Mouse (Mus musculus): ENCODE measurements around the gene Galnt14. TPM values are rescaled to one million over a fixed set of nuclear protein-coding genes. Genes with fewer than 3 reads are reported as not detected.

Galnt14 gene
- polyA plus RNA-seq, 1 experiment = not detected

DNA sequence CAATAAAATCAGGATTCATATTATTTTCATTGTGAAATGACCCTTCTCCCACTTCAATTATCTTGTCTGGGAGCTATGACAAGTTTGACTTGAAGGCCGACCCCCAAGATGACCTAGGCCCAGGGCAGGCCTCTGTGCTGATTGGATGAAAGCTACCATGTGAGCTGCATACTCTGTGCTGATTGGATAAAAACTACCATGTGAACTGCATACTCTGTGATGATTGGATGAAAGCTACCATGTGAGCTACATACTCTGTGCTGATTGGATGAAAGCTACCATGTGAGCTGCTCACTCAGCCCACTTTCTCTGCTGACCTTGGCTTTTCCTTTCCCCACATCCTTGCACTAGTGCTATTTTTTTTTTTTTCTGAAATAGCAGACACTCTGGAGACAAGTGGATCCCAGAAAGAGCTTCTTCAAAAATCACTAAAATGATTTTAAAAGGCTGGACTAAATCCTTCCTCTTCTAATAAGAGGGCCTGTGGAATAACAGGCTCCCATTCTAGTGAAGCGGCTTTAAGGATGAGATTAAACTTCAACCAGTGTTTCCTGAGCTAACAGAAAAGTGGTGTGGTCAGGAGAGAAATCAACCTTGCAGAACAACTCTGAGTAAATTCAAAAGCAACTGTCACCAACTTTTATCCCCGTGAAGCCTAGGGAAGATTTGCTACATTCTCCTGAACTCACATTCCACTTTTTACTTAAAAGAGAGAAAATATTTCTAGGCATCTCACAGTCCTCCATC is 15.9 kb downstream of the Galnt14 start:
- no peaks in the 10 kb centered on the region for H3K4me1 ChIP-seq (ENCODE audit: control insufficient read depth, insufficient read depth, insufficient read length, low read length)

DNA sequence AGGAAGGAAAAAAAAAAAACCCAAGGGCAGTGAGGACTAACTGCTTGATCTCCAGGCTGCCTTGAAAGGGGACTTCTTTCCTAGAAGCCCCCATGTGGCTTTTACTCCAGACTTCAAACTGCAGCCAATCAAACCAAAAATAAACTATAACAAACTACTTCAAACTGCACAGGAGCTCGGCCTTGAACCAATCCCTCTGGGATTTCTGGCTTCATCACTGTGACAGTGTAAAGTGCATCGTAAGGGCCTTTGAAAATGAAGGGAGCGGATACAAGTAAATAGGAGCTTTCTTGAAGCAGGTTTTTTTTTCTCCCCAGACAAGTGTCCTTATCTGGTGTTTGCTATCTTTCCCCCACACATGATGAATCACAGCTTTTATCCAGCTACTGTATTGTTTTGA is 22.0 kb downstream of the Galnt14 start:
- Histone ChIP-seq H3K4me3 (ENCODE audit: insufficient read depth, low read depth, low read length) (no peak overlapping the region), H3K27ac (replicated peaks; ENCODE audit: low read depth, low read length) (no peak overlapping the region), H3K4me1 (ENCODE audit: control insufficient read depth, insufficient read depth, insufficient read length, low read length) (no peaks in the 10 kb centered on the region)

More for the DNA sequence above, 15.9 kb downstream of the Galnt14 start:
- no peak overlapping the region for H3K4me3 ChIP-seq (ENCODE audit: insufficient read depth, low read depth, low read length)
- no peak overlapping the region for H3K27ac ChIP-seq (replicated peaks; ENCODE audit: low read depth, low read length)

DNA sequence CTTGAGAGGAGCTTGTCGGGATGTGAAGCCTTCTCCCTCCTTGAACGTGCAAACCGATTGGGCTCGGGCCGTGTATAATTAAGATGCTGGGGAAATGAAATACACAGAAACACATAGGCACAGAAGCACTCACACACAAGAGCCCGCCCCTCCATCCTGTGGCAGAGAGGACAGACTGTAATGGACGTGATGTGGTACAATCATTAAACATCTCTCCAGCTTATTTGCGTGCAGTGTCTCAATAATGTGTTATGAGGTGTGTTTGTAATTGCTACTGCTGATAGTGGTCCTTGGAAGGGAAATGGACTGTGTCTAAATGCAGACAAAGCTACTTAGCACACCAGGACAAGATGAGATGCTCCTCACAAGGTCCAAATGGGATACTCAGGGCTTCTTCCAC is 24.0 kb downstream of the Galnt14 start:
- no peak overlapping the region for H3K27ac ChIP-seq (replicated peaks; ENCODE audit: low read depth, low read length)
- no peak overlapping the region for H3K4me3 ChIP-seq (ENCODE audit: insufficient read depth, low read depth, low read length)
- no peaks in the 10 kb centered on the region for H3K4me1 ChIP-seq (ENCODE audit: control insufficient read depth, insufficient read depth, insufficient read length, low read length)

DNA sequence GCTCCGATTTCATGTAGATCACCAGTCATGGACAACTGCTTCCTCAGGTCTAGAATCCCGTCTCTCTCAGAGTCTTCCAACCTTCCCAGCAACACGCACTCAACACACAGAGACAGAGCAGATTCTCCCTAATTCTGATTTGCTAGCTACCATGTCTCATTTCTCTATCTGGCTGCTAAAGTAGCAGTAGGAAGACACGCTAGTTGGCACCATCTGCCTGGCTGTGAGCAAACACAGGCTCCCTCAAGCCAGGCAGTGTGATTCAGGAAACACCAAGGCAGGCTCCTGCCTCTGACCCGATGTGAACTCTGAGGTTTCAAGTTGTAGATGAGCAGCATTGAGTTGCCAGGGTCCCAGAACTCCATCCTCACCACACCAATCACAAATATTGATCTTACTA is 25.5 kb downstream of the Galnt14 start:
- Histone ChIP-seq H3K4me3 (ENCODE audit: insufficient read depth, low read depth, low read length) (no peak overlapping the region), H3K4me1 (ENCODE audit: control insufficient read depth, insufficient read depth, insufficient read length, low read length) (no peaks in the 10 kb centered on the region), H3K27ac (replicated peaks; ENCODE audit: low read depth, low read length) (no peak overlapping the region)

DNA sequence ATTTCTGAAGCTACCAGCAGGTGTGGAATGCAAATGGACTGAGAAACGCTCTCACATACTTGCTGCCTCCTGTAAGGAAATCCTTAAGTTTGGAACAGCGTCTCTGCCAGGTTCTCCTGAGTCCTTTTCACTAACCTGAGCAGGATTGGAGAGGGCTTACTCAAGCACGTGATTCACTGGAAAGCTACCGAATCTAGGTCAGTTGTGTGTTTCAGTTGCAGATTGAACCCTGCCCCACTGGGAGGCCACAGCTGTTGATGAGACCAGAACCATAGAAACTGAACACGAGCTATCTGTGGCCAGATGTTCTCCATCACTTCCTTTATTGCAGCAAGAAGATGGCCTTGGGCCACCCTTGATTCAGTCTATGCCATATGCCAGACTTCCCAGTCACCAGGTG is 38.3 kb downstream of the Galnt14 start:
- no peak overlapping the region for H3K27ac ChIP-seq (replicated peaks; ENCODE audit: low read depth, low read length)
- H3K4me1 ChIP-seq (ENCODE audit: control insufficient read depth, insufficient read depth, insufficient read length, low read length) = no peaks in the 10 kb centered on the region
- no peak overlapping the region for H3K4me3 ChIP-seq (ENCODE audit: insufficient read depth, low read depth, low read length)

DNA sequence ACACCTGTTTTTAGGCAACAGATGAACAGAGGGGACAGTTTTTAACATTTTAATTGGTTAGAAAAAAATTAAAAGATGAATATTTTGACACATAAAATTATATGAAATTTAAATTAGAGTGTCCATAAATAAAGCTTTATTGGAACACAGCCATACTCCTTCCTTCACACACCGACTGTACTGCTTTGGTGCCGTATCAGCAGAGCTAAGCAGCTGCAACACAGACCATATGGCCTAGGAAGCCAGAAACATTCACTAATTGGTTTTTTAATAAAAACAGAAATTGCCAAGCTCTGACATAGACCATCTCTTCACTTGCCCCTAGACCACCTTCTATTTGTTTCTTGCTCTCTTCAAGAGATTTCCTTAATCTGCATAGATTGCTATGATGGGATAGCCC is 40.2 kb downstream of the Galnt14 start:
- Histone ChIP-seq H3K4me3 (ENCODE audit: insufficient read depth, low read depth, low read length) (no peak overlapping the region), H3K27ac (replicated peaks; ENCODE audit: low read depth, low read length) (no peak overlapping the region)

DNA sequence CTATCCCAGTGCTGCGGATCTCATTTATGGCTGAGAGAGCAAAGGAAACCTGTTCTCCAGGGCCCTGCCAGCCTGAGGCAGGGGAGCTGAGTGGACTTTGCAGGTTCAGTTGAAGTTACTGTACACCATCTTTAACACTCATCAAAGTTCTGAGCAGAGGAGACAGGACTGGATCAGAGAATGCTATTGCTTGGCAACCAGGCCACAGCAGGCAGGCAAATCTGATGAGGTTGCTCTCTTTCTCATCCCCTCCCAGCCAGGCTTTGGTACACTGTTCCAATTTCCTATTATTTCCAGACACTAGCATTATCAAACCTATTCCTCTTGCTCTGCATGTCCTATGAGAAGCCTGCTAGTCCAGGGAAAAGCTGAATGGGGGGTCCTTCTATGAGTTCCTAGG is 41.3 kb downstream of the Galnt14 start:
- Histone ChIP-seq H3K4me3 (ENCODE audit: insufficient read depth, low read depth, low read length) (no peak overlapping the region), H3K27ac (replicated peaks; ENCODE audit: low read depth, low read length) (no peak overlapping the region), H3K4me1 (ENCODE audit: control insufficient read depth, insufficient read depth, insufficient read length, low read length) (no peaks in the 10 kb centered on the region)

More for the DNA sequence above, 40.2 kb downstream of the Galnt14 start:
- H3K4me1 ChIP-seq (ENCODE audit: control insufficient read depth, insufficient read depth, insufficient read length, low read length) = no peaks in the 10 kb centered on the region

DNA sequence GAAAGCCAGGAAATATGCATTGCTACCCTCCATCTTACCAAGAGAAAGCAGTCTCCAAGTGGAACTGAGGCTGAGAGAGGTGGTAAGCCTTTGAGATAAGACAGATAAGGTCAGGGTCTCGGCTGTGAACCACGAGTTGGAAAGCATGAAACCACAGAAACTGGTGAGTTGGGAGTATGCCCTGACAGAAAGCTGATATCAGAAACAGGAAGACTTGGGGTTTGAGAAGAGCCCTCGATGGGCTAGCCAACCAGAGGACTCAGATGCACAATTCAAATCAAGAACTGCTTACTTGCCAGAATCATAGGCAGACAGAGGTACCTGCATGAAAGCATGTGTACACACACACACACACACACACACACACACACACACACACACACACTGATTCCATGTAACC is 47.0 kb downstream of the Galnt14 start:
- no peak overlapping the region for H3K27ac ChIP-seq (replicated peaks; ENCODE audit: low read depth, low read length)
- H3K4me3 ChIP-seq (ENCODE audit: insufficient read depth, low read depth, low read length) = no peak overlapping the region
- H3K4me1 ChIP-seq (ENCODE audit: control insufficient read depth, insufficient read depth, insufficient read length, low read length) = no peaks in the 10 kb centered on the region

DNA sequence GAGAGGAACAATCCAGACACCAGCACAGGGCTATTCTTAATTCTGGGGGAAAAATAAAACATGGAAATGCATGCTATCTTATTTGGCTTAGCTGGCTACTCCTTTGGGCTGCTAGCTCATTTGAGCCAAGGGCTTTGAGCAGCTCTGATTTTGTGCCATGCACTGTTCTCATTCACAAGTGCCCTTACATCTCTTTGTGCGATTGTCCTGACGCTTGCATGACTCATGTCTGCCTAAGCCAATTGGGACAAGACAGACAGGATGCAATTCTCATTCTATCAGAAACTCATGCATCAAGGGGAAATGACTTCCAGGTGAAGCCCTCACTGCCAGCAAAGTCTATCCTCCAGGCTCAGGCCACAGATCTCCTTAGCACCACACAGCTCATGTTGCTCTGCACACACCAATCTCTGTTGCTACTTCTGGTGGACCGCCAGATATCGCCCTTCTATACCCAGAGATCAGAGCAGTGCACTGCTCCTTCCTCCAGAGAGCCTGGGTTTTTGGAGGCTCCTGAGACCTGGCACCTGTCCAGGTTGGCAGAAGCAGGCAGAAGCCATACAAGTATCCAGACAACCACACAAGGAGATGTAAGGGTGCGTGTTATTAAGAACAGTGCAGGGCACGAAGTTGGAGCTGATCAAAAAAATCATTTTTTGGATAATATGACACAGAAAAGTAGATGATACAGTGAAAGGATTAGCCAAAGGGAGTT is 51.4 kb downstream of the Galnt14 start:
- Histone ChIP-seq H3K4me3 (ENCODE audit: insufficient read depth, low read depth, low read length) (no peak overlapping the region), H3K4me1 (ENCODE audit: control insufficient read depth, insufficient read depth, insufficient read length, low read length) (no peaks in the 10 kb centered on the region), H3K27ac (replicated peaks; ENCODE audit: low read depth, low read length) (no peak overlapping the region)

DNA sequence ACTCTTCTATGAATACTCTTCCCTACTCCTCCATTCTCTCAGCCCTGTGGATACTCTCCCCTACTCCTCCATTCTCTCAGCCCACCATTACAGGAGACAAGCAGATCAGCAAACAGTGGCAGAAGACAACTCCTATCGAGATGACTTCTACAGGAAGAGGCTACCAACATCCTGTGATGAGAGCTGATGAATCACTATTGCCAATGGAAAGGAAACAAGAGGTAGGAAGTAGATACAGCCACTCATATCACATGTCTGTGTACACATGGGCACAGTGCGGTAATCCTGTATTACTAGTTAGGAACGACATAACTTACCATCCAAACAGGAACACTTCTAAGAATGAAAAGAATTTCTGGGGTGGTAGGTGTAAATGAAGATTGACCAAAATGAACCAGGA is 53.9 kb downstream of the Galnt14 start:
- Histone ChIP-seq H3K4me3 (ENCODE audit: insufficient read depth, low read depth, low read length) (no peak overlapping the region), H3K27ac (replicated peaks; ENCODE audit: low read depth, low read length) (no peak overlapping the region), H3K4me1 (ENCODE audit: control insufficient read depth, insufficient read depth, insufficient read length, low read length) (no peaks in the 10 kb centered on the region)

DNA sequence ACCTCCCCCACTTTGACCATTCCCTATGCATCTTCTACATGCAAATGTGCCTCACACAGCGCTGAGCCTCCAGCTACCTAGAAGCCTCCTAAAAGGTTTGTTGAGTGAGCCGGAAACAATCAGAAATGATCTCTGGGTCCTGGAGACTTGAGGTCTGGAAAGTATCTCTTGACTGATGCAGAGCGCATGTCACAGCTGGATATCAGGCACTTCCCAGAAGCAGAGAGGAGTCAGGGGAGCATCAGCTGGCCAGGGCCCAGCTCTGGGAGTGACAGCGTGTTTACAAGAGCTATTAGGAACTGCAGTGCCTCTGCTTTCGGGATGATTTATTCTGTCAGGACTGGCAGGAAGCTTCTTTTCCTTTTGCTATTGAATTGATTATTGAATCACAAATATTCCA is 56.0 kb downstream of the Galnt14 start:
- no peak overlapping the region for H3K27ac ChIP-seq (replicated peaks; ENCODE audit: low read depth, low read length)
- no peak overlapping the region for H3K4me3 ChIP-seq (ENCODE audit: insufficient read depth, low read depth, low read length)
- no peaks in the 10 kb centered on the region for H3K4me1 ChIP-seq (ENCODE audit: control insufficient read depth, insufficient read depth, insufficient read length, low read length)

DNA sequence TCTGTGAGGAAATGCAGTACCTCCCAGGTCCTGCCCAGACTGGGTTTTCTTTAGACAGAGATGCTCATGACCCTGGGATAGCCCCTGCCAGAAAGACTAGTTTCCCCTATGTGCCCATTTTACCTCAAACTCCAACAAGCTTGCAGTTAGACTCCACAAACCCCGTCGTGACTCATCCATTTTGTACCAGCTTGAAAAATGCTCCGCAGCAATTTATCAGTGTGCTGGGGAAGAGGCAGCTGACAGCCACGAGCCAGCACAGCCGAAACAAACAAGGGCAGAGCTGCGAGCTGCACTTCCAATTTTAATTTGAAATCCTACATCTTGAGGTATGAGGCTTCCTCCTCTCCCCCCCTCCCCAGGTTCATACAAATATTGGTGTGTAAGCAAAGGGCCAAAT is 60.9 kb downstream of the Galnt14 start:
- Histone ChIP-seq H3K27ac (replicated peaks; ENCODE audit: low read depth, low read length) (no peak overlapping the region), H3K4me3 (ENCODE audit: insufficient read depth, low read depth, low read length) (no peak overlapping the region), H3K4me1 (ENCODE audit: control insufficient read depth, insufficient read depth, insufficient read length, low read length) (no peaks in the 10 kb centered on the region)

DNA sequence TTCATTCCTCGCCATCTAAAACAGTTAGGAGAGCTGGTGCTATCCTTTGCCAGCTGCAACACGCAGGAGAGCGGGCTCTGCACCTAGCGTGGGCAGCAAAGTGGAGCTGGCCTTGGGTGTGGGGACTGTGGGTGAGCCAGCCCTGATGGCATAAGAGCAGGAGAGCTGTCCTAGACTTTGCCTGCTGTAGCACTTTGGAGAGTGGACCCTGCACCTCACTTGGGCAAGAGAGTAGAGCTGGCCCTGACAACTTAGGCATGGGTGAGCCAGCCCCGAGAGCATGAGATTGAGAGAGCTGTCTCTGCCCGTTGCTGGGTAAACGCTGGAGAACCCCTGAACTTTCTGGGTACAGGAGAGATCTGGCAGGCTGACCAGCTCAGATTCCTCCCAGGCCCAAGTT is 68.6 kb downstream of the Galnt14 start:
- Histone ChIP-seq H3K27ac (replicated peaks; ENCODE audit: low read depth, low read length) (no peak overlapping the region), H3K4me3 (ENCODE audit: insufficient read depth, low read depth, low read length) (no peak overlapping the region), H3K4me1 (ENCODE audit: control insufficient read depth, insufficient read depth, insufficient read length, low read length) (no peaks in the 10 kb centered on the region)

DNA sequence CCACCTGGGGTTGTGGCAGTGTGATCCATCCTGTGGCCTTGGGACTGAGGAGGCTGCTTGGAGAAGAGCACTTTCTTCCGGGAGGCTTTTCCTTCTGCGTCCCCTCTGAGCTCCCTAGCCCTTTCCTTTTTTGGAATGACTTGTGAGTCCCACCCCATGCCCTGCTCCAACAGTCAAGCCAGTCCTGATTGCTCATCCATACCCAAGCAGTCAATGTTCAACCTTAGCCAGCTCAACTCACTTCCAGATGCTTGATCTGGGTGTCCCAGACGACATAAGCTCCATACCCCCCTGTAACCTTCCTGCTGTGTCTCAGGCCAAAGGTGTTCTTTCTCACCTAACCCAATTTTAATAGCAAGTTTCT is 70.2 kb downstream of the Galnt14 start:
- H3K4me3 ChIP-seq (ENCODE audit: insufficient read depth, low read depth, low read length) = no peak overlapping the region
- H3K27ac ChIP-seq (replicated peaks; ENCODE audit: low read depth, low read length) = no peak overlapping the region
- H3K4me1 ChIP-seq (ENCODE audit: control insufficient read depth, insufficient read depth, insufficient read length, low read length) = no peaks in the 10 kb centered on the region

DNA sequence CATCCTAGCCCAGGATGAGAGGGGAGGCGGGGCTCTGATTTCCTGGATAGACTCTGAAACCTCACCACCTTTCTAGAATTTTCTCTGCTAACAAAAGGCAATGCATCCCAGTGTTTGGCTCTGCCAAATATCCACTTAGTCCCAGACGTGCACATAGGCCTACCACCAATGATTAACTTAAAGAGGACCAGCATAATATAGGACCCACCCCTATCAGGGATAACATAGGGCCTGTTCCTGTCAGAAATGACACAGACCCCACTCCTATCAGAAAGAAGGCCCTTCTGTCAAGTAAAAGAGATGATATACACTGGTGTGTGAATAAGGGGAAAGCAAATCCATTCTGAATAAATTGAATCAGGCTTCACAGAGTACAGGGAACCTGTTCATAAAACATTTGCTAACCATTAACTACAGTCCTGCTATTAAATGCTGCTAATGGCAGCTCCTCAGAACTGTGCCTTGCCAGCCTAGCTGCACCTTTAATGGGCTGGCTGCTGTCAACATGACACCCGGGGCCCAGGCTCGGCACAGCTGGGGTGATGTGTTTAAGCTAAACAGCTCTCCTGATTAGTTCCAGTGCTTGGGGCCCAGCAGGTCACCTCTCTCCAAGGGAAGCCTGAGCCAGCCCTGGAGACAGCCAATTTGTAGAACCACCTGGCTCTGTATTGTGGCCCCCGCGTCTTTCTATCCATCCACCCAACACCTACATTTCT is 70.7 kb downstream of the Galnt14 start:
- no peak overlapping the region for H3K4me3 ChIP-seq (ENCODE audit: insufficient read depth, low read depth, low read length)
- no peaks in the 10 kb centered on the region for H3K4me1 ChIP-seq (ENCODE audit: control insufficient read depth, insufficient read depth, insufficient read length, low read length)
- no peak overlapping the region for H3K27ac ChIP-seq (replicated peaks; ENCODE audit: low read depth, low read length)

DNA sequence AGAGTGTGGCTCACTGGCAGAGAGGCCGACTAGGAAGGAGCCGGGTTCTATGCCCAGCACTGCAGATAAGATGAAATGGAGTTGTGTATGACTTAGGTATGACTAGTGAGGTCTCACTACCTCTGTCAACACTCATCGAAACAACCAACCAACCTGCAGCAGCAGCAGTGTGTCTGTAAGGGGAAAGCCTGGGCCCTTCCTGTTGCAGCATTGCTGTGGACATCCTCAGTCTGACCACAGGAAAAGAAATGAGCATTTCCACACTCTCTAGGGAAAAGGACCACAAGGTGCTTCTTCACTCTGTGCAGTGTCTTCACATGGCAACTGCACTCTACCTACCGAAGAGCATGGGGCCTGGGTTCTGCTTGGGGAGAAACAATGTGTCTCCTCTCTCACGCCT is 73.3 kb downstream of the Galnt14 start:
- H3K4me3 ChIP-seq (ENCODE audit: insufficient read depth, low read depth, low read length) = no peak overlapping the region
- no peaks in the 10 kb centered on the region for H3K4me1 ChIP-seq (ENCODE audit: control insufficient read depth, insufficient read depth, insufficient read length, low read length)
- H3K27ac ChIP-seq (replicated peaks; ENCODE audit: low read depth, low read length) = no peak overlapping the region

All from brown adipose tissue, adult 24 weeks (tissue).